Mouse (Mus musculus): ENCODE measurements around the gene Hspa5.
"Not testable (repeated sequence)": the region's sequence is repeated elsewhere in the genome, so short reads cannot be mapped to it uniquely, and the experiment has no call there.

DNA sequence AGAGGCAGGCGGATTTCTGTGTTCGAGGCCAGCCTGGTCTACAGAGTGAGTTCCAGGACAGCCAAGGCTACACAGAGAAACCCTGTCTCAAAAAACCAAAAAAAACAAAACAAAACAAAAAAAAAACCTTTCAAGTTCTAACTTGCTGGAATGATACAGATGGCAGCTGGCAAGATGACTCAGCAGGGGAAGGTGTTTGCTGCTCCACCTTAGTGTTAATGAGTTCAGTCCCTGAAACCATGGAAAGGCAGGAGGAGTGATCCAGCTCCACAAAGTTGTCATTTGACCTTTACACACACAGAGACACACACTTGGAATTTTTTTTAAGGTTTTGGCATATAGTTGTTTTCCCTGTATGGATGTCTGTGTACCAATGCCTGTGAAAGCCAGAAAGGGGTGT lies 44.1 kb downstream of the Hspa5 start:
- TF ChIP-seq CTCF, EP300 (IDR thresholded peaks at IDR 0.05; ENCODE audit: low read depth): not testable (repeated sequence)
